Mouse (Mus musculus) small intestine, adult 2 months (tissue): ENCODE data around the gene Sgsm2. TPM values are rescaled to one million over a fixed set of nuclear protein-coding genes. Genes with fewer than 3 reads are reported as not detected.

Experiments
- H3K27ac ChIP-seq: fragments of 200-500 bp; 2 replicates; pipeline ENCODE4 v1.5.1; 2012; ENCODE audit warnings: low read depth, low read length, control low read depth, inconsistent platforms; ENCODE audit not compliant: insufficient read depth
- H3K27me3 ChIP-seq: fragments of 200-500 bp; 2 replicates; pipeline ENCODE4 v1.6.1; 2012; ENCODE audit warnings: mild to moderate bottlenecking, moderate library complexity, low read length, inconsistent platforms; ENCODE audit not compliant: control insufficient read depth, insufficient read depth
- H3K36me3 ChIP-seq: fragments of 200-500 bp; 2 replicates; pipeline ENCODE4 v1.6.1; 2012; ENCODE audit warnings: mild to moderate bottlenecking, low read length, control low read depth, inconsistent platforms; ENCODE audit not compliant: control insufficient read depth, insufficient read depth
- H3K4me1 ChIP-seq: fragments of 200-500 bp; 2 replicates; pipeline ENCODE4 v1.6.1; 2012; ENCODE audit warnings: low read length, inconsistent platforms, mixed read lengths; ENCODE audit not compliant: control insufficient read depth, insufficient read depth, insufficient read length
- H3K4me3 ChIP-seq: fragments of 200-500 bp; 2 replicates; pipeline ENCODE4 v1.5.1; 2012; ENCODE audit warnings: low read depth, mild to moderate bottlenecking, control low read depth, inconsistent platforms, low read length, moderate library complexity
- CTCF ChIP-seq: fragments of 200-500 bp; IDR thresholded peaks from 2 replicates; pipeline ENCODE4 v1.5.1; 2012; ENCODE audit warnings: low read depth, mild to moderate bottlenecking, control low read depth, inconsistent platforms, low read length, moderate library complexity, mixed read lengths; ENCODE audit not compliant: insufficient replicate concordance, insufficient read length; ENCODE audit errors: extremely low read depth
- POLR2A ChIP-seq: fragments of 200-500 bp; IDR thresholded peaks from 2 replicates; pipeline ENCODE4 v1.6.1; 2012; ENCODE audit warnings: low read depth, mild to moderate bottlenecking, control low read depth, inconsistent platforms, low read length, moderate library complexity
- WGBS: fragments of 180-500 bp; shearing (Covaris S2); methylation state at CpG from one replicate; pipeline ENCODE4 v1.1.7; 2018; 5-methylcytosine and 5-hydroxymethylcytosine counted together
- polyA plus RNA-seq: library from polyadenylated mRNA; depleted of rRNA; stranded (reverse); fragments of >200 nt; gene quantifications from 2 replicates; pipeline ENCODE4 v1.2.3, GENCODE M21; 2012

Sgsm2 gene
- polyA plus RNA-seq, 1 experiment: 9.7 TPM

DNA sequence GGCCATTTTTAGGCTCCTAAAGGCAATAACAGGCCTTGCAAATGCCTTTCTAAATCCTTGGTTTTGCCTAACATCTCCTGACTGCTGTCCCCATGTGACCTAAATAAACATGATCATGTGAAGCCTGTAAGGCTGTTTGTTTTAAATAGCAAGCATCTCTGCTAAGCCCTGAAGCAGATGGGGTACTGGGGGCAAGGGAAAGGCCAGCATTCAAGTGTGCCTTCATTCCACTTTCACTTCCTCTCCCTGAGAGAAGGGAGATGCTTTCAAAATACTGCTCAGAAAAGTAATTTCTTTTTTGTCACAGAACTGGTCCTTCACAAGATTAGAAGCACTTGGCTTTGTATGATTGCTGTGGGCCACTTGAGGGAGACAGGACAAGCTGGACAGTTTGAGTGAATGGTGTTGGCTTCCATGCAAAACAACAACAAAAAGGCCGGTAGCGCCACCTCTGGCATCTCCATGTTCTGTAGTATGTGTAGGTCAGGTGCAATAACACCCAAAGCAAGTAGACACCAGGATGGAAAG lies 68.4 kb downstream of the Sgsm2 start:
- TF ChIP-seq POLR2A: no peak
- no peak for TF ChIP-seq CTCF
- Histone ChIP-seq H3K36me3 (no peaks in the 10 kb centered on the region), H3K4me3 (no peak overlapping the region), H3K4me1 (peaks cover 25% of the 10 kb centered on the region; the same call in 1 of the 2 replicates), H3K27me3 (no peaks in the 10 kb centered on the region), H3K27ac (peak overlapping the region; percentile 50)
- 74% methylated on average over 2 of the region's 2 CpGs for WGBS

DNA sequence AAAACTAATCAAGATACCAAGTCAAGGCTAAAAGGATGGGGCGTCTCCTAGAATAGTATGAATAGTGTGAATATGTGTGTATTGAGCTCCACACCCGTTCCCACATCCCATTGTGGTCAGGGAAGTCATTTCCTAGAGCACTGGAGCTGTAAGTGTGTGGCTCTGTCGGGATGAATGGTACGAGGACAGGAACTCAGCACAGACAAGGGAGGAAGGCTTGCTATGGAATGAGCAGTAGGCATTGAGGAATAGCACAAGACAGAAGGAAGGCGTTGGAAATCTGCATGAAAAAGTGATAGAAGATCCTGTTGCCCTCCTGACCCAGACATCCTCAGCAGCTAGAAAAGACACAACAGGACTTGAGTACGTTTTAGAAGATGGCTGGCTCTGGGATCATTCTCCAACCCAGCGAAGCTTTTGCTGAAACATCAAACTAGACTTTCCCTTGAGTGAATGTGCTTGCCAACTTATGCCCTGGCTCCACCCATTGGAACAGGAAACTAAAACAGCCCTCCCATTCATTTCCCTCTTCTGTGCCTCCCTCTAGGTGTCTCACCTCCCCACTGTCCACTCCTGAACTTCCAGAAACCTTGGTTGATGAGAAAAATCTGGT lies 69.0 kb downstream of the Sgsm2 start:
- Histone ChIP-seq H3K27me3 (no peaks in the 10 kb centered on the region), H3K4me3 (no peak overlapping the region), H3K27ac (peak overlapping the region; percentile 50), H3K36me3 (no peaks in the 10 kb centered on the region), H3K4me1 (peaks cover 29% of the 10 kb centered on the region; the same call in 1 of the 2 replicates)
- 60% methylated on average over 7 of the region's 7 CpGs for WGBS
- TF ChIP-seq POLR2A (no peak), CTCF (no peak)

DNA sequence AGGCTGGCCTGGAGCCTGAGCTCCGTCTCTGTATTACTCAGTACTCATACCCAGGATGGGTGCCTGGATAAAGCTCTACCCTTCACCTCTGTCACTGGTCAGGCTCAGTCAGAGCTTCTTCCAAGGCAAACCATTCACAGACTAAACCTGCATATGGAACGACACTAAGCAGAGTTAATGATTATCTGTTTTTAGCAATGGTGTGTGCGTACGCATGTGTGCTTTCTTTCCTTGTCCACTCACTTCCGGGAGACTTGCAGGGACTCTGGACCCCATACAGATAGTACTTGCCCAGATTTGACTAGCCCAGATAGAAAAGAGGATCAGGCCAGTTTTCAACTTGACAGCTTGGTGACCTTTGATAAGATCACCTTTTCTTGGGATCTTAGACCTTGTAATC lies 70.2 kb downstream of the Sgsm2 start:
- TF ChIP-seq POLR2A (no peak), CTCF (no peak)
- WGBS: 27% methylated on average over 5 of the region's 5 CpGs
- Histone ChIP-seq H3K4me1 (peaks cover 32% of the 10 kb centered on the region; the same call in 1 of the 2 replicates), H3K27me3 (no peaks in the 10 kb centered on the region), H3K4me3 (no peak overlapping the region), H3K36me3 (no peaks in the 10 kb centered on the region), H3K27ac (peak overlapping the region; percentile 91)

DNA sequence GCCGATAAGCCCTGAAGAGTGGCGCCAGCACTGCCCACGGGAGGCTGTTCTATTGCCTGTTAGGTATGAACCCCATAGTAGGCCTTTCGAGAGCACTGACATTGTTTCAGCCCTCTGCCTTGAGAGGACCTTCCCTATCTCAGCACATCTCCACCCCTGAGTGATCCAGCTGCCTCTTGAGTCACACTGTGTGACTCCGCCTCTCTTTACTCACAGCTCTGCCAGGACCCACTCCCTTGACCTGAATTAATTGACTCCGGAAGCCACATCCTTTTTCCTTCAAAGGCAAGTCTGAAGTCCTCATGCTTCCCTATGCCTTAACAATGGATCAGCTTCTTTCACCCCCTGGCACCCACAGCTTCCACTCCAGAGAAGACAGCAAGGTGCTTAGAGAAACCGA lies 70.7 kb downstream of the Sgsm2 start:
- H3K4me3 ChIP-seq: no peak overlapping the region
- 28% methylated on average over 7 of the region's 7 CpGs for WGBS
- no peaks in the 10 kb centered on the region for H3K27me3 ChIP-seq
- TF ChIP-seq POLR2A: no peak
- no peak for TF ChIP-seq CTCF
- peak overlapping the region; percentile 91 for H3K27ac ChIP-seq
- H3K4me1 ChIP-seq: peaks cover 32% of the 10 kb centered on the region; the same call in 1 of the 2 replicates
- H3K36me3 ChIP-seq: no peaks in the 10 kb centered on the region

DNA sequence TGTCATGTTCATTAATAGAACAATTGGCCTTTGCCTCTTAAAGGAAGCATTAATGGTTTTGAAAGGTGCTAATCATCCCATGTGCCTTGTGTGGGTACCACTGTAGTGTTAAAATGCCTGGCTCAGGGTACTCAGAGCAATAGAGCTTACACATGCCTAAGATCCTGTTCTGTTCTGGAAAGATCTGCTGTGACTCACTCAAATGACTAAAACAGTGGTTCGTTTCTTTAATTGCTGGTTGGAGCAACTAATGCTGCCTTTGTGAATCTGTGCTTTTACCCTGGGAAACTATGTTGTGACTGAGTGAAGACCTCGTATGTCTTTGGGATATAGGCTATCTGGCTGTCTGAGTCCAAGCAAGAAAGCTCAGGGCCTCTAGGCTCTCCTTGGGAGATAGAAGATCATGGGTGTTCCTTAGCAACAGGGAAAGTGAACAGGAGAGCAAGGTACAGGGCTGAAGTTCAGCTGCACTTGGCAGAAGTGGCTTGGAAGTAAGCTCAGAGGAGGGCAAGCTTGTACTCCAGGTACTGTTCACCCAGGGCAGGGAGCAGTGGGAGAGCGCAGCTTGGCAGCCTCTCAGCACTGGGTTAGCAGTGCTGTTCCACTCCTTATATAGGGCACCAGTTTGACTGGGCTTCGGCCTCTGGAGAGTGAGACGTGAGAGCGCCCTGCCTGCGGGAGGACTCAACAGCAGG lies 74.0 kb downstream of the Sgsm2 start:
- Histone ChIP-seq H3K4me3 (peak overlapping the region; percentile 40), H3K4me1 (peaks cover 20% of the 10 kb centered on the region; the same call in 1 of the 2 replicates), H3K27me3 (no peaks in the 10 kb centered on the region), H3K36me3 (peaks cover 4% of the 10 kb centered on the region), H3K27ac (peak overlapping the region; percentile 95)
- peak; percentile 71; the same call in 1 of the 2 replicates for TF ChIP-seq POLR2A
- TF ChIP-seq CTCF: no peak
- 34% methylated on average over 7 of the region's 7 CpGs for WGBS

DNA sequence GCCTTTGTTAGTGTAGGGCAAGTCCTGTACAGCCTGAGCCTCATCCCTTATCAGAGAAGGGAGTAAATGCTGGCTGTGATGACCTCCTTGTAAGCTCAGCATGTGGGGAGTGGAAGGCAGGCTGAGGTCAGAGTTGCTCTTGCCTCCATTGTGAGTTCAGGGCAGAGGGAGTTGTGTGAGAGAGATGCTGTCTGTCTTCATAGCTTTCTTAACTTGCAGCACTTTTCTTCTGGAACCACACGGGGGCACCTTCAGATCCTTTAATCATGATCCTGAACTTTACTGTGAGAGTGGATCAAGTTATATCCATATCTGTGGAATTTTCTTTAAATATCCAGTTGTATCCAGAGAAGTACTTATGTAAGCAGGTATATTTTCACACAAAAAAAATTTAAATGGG lies 75.4 kb downstream of the Sgsm2 start:
- no peak for TF ChIP-seq POLR2A
- TF ChIP-seq CTCF: peak; percentile 2; the same call in 1 of the 2 replicates
- WGBS: 11% methylated on average over 1 of the region's 1 CpGs

DNA sequence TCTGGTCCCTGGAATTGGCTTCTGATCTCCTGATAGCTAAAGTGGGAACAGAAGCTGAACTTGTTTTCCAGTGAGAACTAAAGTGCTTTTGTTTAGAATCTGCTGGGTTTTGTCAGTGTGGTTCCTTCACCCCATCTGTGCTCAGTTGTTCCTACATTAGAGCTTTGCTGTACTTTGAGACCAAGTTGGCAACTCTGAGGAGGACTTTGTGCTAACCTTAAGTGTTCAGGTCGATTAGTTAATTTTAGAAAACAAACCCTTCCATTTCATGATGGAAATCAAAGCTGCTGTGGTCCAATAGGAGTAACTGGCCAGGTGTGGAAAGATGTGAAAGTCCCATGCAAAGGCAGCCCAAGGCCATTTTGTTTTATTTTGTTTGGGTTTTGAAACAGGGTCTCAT lies 75.9 kb downstream of the Sgsm2 start:
- H3K27me3 ChIP-seq: no peaks in the 10 kb centered on the region
- no peak overlapping the region for H3K4me3 ChIP-seq
- no peak overlapping the region for H3K27ac ChIP-seq
- whole genome bisulfite sequencing: 33% methylated on average over 1 of the region's 1 CpGs
- no peak for TF ChIP-seq CTCF
- TF ChIP-seq POLR2A: no peak
- peaks cover 19% of the 10 kb centered on the region for H3K36me3 ChIP-seq
- H3K4me1 ChIP-seq: peaks cover 10% of the 10 kb centered on the region; the same call in 1 of the 2 replicates

More for the DNA sequence above, 75.4 kb downstream of the Sgsm2 start:
- Histone ChIP-seq H3K4me1 (peaks cover 12% of the 10 kb centered on the region; the same call in 1 of the 2 replicates), H3K4me3 (no peak overlapping the region), H3K36me3 (peaks cover 16% of the 10 kb centered on the region), H3K27me3 (no peaks in the 10 kb centered on the region), H3K27ac (no peak overlapping the region)
